Mouse (Mus musculus) layer of hippocampus, postnatal 10 days (tissue): ENCODE measurements around the gene Eif2s1. TPM values are rescaled to one million over a fixed set of nuclear protein-coding genes. Genes with fewer than 3 reads are reported as not detected.

Experiments used
- DNase-seq, 2 experiments: peaks; one replicate each; pipeline ENCODE4 v3.0.0; 2021; ENCODE audit warnings: low spot score in 2 of 2
- long read RNA-seq: library from polyadenylated mRNA; stranded (forward); transcript quantifications from one replicate; pipeline ENCODE4 v2.0.0, GENCODE M21; 2023
- total RNA-seq, 2 experiments: library from RNA; stranded (reverse); gene quantifications; 2 replicates each; pipeline ENCODE4 v1.2.3; 2021

Gene Eif2s1
- total RNA-seq: 10 to 100 TPM; 49.4 to 60.6 TPM
- long read RNA-seq, transcript Eif2s1-201 (8 exons, 3,405 nt): major isoform, 117 of 120 reads
- long read RNA-seq, partial matches to known transcripts: 2 of 120 reads
- long read RNA-seq, other reads (novel, unspliced or antisense): 1 of 120 reads

DNA sequence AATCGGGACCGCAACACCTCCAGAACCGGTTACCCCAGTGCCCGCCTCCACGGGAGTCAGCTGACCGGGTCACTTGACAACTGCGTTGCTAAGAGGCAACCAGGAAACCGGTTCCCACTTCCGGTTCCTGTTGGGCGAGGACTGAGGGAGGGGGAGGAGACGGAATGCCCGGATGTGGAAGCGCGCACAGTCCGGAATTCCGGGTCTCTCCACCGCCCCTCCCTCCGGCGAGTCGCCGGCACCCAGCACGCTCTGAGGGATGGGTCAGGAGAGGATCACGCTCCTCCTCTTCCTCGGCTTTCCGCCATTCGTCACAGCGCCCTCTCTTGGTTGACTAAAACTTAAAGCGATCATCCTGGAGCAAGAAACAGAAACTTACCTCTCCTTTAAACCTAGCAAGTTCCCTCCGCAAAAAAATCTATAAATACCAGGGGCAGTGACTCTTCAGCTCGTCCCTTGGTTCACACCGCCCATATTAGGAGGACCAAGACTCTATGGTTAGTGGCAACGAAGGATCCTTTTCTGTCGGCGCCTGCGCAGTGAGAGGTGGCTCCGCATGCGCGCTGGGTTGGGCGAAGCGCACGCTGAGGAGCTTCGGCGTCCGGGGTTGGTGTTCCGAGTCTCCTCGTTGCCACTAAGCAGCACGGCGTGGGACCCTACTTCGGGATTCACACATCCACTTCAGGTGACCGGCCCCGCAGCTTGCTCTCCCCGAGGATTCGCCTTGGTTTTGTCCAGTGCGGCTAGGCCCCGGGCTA is at the start of gene Eif2s1, which contains the start of gene Atp6v1d:
TSS of gene Eif2s1 (plus strand) at position 324 of the 758 bp plus-strand sequence.
TSS of gene Atp6v1d (minus strand) at position 143 of the 758 bp plus-strand sequence.
- DNase-seq: peak; percentile 98

GRCm38 (mm10) chr12:78814437-78814836 is 47.2 kb upstream of the Eif2s1 start:
- DNase-seq: no peak

GRCm38 (mm10) chr12:78834496-78834895 is 27.1 kb upstream of the Eif2s1 start:
- no peak for DNase-seq

- DNase-seq: no peak
These were observed 21.7 kb upstream of the Eif2s1 start for GRCm38 (mm10) chr12:78839906-78840305.

DNA sequence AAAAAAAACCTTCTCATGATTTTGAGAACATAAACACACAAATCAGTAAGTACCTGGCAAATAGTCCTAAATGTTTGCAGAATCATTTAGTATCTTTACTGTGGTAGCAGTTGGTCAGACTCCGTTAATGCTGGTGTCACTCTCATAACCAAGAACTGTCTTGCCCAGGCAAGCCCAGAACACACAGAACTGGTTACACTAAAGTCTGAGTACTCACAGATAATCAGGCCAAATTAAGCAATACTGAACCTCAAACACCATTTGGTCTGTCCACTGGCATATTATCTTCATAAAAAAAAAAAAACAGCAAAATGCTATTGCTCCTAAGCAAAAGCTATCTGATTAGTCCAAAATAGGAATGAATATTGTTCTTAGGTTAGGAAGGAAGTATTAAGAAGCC is 19.2 kb upstream of the Eif2s1 start:
- no peak for DNase-seq

DNA sequence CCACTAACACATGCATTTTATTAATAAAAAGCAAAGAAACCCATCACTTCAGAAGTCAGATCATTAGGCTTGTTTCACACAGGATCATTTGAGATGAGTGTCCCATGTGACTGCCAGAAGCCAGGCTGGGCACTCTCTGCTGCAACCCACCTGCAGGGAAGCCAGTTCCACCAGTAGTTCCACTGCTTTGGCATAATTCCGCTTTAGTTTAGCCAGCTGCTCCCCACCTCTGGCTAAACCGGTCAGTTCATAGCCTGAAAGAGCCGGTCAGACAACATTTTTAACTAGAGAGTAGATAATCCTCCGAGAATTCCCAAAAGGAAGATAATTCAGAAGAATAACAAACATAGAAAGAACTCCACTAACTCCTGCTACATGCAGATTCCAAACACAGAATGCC is 13.4 kb upstream of the Eif2s1 start:
- no peak for DNase-seq

DNA sequence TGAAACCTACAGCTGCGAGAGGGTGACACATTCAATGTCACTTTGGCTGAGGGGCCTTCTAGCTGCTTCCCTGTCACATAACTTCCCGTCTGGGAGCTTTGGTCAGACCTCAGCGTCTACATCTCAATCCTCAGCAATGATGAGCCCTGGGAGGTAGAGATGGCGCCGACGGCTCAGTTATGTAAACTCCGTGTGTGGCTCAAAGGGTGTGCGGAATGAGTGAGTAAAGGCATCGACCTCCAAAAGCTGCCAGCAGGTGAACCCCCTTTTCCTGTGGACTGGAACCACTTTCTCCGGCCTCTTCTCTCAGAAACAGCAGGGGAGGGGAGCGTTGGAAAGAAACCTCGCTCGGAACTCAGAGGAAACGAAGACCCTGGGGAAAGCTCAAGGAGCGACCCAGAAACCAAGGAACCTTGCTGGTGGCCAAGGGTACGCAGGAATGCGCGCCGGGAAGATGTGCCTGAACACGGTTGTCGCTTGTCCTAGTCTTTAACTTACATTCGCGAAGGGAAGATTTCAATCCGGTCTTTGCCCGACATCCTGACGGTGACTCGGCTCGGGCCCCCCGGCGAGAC is 611 bp upstream of the Eif2s1 start:
- no peak for DNase-seq

- no peak for DNase-seq
These were observed 673 bp downstream of the Eif2s1 start for GRCm38 (mm10) chr12:78862254-78862730.

DNA sequence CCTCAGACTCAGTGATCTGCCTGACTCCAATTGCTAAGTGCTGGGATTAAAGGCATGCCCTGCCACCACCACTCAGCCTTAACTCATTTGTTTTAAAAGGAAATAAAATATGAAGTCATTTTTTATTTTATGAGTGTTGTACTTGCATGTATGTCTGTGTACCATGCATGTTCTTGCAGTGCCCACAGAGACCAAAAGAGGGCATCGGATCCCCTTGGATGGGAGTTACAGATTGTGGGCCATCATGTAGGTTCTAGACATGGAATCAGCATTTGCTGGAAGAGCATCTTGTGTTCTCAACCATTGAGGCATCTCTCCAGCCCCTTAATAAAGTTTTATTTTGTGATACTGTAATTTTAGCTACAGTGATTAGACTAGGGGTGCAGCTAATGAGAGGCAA is 3.8 kb downstream of the Eif2s1 start:
- DNase-seq: peak in 1 of 2 experiments; percentile 17

DNA sequence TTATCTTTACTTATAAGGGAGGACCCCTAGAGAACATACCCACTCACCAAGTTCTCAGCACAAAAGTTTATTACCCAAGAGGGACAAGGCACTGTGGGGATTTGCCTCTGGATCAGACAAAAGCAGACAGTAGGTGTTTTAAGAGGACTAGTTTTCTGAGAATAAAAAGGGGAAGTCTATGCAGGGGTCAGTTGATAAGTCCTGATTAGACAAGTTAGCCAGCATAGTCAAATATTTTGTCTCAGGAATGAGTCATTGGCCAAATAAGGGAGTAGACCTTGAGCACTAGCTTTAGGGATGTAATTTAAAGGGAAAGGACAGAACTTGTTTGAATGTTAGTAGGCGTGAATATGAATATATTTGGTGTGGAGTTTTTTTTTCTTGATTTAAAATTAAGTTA is 6.5 kb downstream of the Eif2s1 start:
- no peak for DNase-seq

DNA sequence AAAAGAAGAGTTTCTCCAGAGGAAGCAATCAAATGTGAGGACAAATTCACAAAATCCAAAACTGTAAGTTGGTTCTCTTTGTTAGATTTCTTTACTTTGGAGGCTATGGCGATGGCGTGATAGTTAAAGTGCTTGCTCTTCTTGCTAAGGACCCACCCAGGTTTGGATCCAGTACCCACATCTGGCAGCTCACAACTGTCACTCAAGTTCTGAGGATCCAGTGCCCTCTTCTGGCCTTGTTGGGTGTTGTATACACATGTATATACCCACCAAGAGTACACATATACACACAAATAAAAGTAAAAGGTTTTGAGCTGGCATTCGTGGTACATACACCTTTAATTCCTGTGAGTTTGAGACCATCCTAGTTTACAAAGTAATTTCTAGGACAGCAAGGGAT is 13.0 kb downstream of the Eif2s1 start:
- no peak for DNase-seq

DNA sequence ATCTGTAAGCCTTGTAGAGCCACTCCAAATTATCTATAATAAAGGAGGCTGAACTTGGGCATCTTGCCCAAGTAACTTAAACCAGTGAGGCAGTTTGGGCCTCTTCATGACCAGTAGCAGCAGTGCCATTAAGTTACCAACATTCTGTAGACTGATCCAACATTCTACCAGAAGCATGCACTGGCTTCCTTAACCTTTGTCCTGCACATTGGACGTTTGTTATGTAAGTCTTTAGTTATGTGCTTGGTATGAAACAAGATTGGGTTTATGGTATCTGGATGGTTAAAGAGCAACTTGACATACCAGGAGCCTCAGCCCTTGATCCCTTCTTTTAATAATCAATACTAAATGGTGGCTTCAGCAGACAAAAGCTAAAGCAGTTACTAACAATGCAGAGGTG is 28.4 kb downstream of the Eif2s1 start:
- DNase-seq: no peak

DNA sequence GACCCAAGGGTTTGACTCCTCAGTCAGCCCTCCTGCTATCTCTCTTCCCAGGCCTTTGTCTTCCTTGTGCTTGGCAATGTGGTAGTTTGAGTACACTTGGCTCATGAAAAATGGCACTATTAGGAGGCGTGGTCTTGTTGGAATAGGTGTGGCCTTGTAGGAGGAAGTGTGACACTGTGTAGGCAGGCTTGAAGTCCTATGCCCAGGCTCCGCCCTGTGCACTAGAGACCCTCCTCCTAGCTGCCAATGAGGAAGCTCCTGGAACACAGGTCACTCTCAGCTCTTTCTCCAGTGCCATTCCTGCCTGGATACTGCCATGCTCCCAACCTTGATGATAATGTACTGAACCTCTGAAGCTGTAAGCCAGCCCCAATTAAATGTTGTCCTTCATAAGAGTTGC is 29.5 kb downstream of the Eif2s1 start:
- no peak for DNase-seq

GRCm38 (mm10) chr12:78897861-78898260 is 36.2 kb downstream of the Eif2s1 start:
- DNase-seq: no peak

GRCm38 (mm10) chr12:78901467-78901866 is 39.8 kb downstream of the Eif2s1 start:
- no peak for DNase-seq

- DNase-seq: no peak
These were observed 41.7 kb downstream of the Eif2s1 start for GRCm38 (mm10) chr12:78903313-78903712.

DNA sequence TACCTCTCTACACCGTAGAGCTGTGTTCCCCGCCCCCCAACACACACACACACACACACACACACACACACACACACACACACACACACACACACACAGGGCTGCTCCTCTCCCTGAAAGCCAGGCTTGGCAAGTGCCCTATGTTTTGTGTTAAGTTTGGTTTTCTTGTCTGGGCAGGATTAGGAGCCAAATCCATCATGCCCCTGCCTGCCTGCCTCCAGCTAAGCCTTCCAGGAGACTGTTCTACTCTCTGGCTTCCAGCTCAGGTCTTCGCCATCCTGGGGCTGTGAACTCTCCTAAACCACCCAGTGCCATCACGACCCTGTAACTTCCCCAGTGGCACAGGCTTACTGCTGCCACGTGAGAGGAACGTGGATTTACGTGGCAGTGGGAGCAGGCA is 42.9 kb downstream of the Eif2s1 start:
- no peak for DNase-seq

GRCm38 (mm10) chr12:78906707-78907162 is 45.1 kb downstream of the Eif2s1 start, which contains the start of gene Plek2:
Gene Plek2, minus strand, starts transcription at chr12:78906964.
- DNase-seq: peak in 1 of 2 experiments; percentile 41

- no peak for DNase-seq
These were observed 46.5 kb downstream of the Eif2s1 start for GRCm38 (mm10) chr12:78908081-78908605.

DNA sequence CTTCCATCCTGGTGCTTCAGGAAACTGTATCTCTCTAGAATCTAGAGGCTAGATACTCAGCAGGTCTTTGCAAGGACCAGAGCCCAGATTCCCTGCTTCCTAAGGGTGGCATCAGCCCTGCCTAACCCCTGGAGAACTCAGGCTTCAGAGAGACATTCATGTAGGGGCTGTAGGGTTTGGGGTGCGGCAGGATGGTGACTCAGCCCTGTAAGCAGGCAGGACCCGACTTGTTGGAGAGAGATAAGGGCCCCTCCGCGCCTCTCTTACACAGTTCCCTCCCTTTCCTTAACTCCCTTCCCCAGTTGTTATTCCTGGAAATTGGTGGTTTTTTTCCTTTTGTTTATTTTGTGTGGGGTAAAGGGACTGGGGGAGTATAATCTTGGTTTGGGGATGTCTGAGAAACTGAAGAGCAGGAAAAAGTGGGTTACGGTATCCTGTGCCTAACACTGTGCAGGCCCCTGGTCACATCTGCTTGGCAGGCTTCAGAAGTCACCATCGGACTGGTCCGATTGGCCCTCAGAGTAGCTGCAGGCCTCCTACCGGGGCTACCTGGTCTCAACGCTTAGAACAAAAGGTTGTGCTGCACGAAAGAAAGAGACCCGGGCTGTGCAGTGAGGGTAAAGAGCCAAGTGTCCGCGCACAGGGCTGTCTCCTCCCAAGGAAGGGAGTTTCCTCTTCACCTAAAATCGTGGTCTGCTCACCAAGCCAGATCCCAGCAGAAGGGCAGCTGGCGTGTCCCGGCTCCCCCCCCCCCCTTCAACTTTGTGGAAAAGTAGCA is 49.3 kb downstream of the Eif2s1 start:
- DNase-seq: no peak

DNA sequence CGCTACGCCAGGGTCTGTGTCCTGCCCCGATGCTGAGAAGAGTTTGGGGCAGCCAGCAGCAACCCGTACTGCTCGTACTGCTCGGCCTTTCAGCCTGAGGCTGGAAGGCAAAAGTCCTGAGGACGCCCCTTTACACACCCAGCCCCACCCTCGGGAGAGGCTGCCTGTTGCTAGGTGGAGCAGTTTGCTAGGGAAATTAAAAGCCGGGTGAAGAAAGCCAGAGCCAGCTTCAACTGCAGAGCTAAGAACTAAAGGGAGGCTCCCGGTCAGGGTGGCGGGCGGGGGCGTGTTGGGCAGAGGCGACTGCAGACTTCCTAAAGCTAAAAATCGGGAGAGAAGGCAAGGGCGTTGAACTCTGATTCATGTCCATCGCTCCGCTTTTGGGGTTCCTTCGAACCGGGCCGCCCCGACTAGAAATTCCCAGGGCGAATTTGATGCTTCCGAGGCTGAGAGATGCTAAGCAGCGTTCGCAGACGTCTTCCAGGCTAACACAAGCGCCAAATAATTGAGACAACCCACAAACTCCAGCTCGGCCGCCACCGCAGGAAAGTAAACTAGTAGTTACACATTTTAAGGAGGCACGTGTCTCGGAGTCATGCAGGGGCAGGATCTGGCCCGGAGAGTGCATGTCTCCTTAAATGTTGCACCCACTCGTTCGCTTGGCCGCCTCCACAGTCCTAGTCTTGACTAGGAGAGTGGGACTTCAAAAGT is 50.2 kb downstream of the Eif2s1 start:
- DNase-seq: no peak
